Mouse (Mus musculus): Measurements from ENCODE around the gene Cdx4. TPM values are rescaled to one million over a fixed set of nuclear protein-coding genes. Genes with fewer than 3 reads are reported as not detected.

The Cdx4 gene
- polyA plus RNA-seq, 1 experiment from 2014 or later = not detected

DNA sequence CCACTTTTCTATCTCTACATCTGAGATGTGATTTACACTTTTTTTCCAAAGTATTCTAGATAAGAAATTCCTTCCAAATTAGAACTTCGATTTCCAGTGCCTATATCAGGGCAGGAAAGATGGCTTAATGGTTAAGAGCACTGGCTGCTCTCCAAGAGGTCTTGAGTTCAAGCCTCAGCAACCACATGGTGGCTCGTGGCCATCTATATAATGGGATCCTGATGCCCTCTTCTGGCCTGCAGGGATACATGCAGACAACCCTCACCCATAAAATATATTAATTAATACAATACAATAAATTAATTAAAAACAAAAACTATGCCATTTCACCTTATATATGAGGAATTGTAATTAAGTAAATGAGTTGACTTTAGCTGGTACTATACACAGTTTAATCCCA is 50.0 kb downstream of the Cdx4 start:
- no peaks in the 10 kb centered on the region for H3K9me3 ChIP-seq (ENCODE audit: control insufficient read depth, low read length)
- no peaks in the 10 kb centered on the region for H3K27me3 ChIP-seq (replicated peaks; ENCODE audit: control insufficient read depth, insufficient read depth, low read length)
- 83% methylated on average over 2 of the region's 2 CpGs for WGBS
- H3K9ac ChIP-seq (replicated peaks; ENCODE audit: low read depth, low read length) = no peak overlapping the region
- no peak for ATAC-seq
- H3K4me2 ChIP-seq (ENCODE audit: low read length) = no peak overlapping the region
- H3K4me1 ChIP-seq (replicated peaks; ENCODE audit: control insufficient read depth, insufficient read depth, low read length) = no peaks in the 10 kb centered on the region
- H3K4me3 ChIP-seq (replicated peaks; ENCODE audit: low read length) = no peak overlapping the region
- no peak overlapping the region for H3K27ac ChIP-seq (ENCODE audit: low read length)
- no peaks in the 10 kb centered on the region for H3K36me3 ChIP-seq (ENCODE audit: control insufficient read depth, insufficient read depth)

- H3K9ac ChIP-seq (replicated peaks; ENCODE audit: low read depth, low read length) = no peak overlapping the region
- H3K4me3 ChIP-seq (replicated peaks; ENCODE audit: low read length) = no peak overlapping the region
- ATAC-seq = no peak
- WGBS = 24% methylated on average over 2 of the region's 2 CpGs
- H3K4me2 ChIP-seq (ENCODE audit: low read length) = no peak overlapping the region
- no peaks in the 10 kb centered on the region for H3K27me3 ChIP-seq (replicated peaks; ENCODE audit: control insufficient read depth, insufficient read depth, low read length)
- H3K9me3 ChIP-seq (ENCODE audit: control insufficient read depth, low read length) = no peaks in the 10 kb centered on the region
- no peaks in the 10 kb centered on the region for H3K4me1 ChIP-seq (replicated peaks; ENCODE audit: control insufficient read depth, insufficient read depth, low read length)
- no peaks in the 10 kb centered on the region for H3K36me3 ChIP-seq (ENCODE audit: control insufficient read depth, insufficient read depth)
- H3K27ac ChIP-seq (ENCODE audit: low read length) = no peak overlapping the region
Measured at GRCm38 (mm10) chrX:103371627-103372026, 50.4 kb downstream of the Cdx4 start.

- Histone ChIP-seq H3K4me1 (replicated peaks; ENCODE audit: control insufficient read depth, insufficient read depth, low read length) (no peaks in the 10 kb centered on the region), H3K27me3 (replicated peaks; ENCODE audit: control insufficient read depth, insufficient read depth, low read length) (no peaks in the 10 kb centered on the region; the same call in 1 of the 2 replicates), H3K27ac (ENCODE audit: low read length) (no peak overlapping the region), H3K4me3 (replicated peaks; ENCODE audit: low read length) (no peak overlapping the region), H3K4me2 (ENCODE audit: low read length) (no peak overlapping the region), H3K36me3 (ENCODE audit: control insufficient read depth, insufficient read depth) (no peaks in the 10 kb centered on the region), H3K9ac (replicated peaks; ENCODE audit: low read depth, low read length) (no peak overlapping the region), H3K9me3 (ENCODE audit: control insufficient read depth, low read length) (no peaks in the 10 kb centered on the region)
- no peak for ATAC-seq
- 64% methylated on average over 5 of the region's 5 CpGs for WGBS
Measured at GRCm38 (mm10) chrX:103374250-103374649, 53.1 kb downstream of the Cdx4 start.

Other genes starting within 250 kb of the Cdx4 start
- gene Nap1l2, start 134.8 kb upstream of the Cdx4 start, polyA plus RNA-seq (2015; fragmentation: Nextera tagmentation; extraction: Ambion mirVana) = 46.4 and 55.0 TPM in 2 replicates
- 6.2 and 7.4 TPM in 2 replicates for gene Chic1, start 35.1 kb downstream of the Cdx4 start, polyA plus RNA-seq (2015; fragmentation: Nextera tagmentation; extraction: Ambion mirVana)
- 0.27 and 0.52 TPM in 2 replicates for gene Tsx, start 93.1 kb downstream of the Cdx4 start, polyA plus RNA-seq (2015; fragmentation: Nextera tagmentation; extraction: Ambion mirVana)
- not detected in 2 replicates for gene Gm26992, start 100.6 kb downstream of the Cdx4 start, polyA plus RNA-seq (2015; fragmentation: Nextera tagmentation; extraction: Ambion mirVana)

Measured in forebrain, embryonic 16.5 days (tissue).